8 mouse cellular contexts compared by ENCODE assay signal in genomic region chr1:133134881-133135280, GRCm38 (mm10). TPM values are rescaled to one million over a fixed set of nuclear protein-coding genes. Genes with fewer than 3 reads are reported as not detected.
DNase-seq lines count a peak whose midpoint lies in the region; ATAC-seq lines count a peak whose summit lies in the region.

No protein-coding gene starts in this region.

- H3K9ac ChIP-seq in hindbrain, embryonic 15.5 days: peak overlapping the region; percentile 23; the same call in 1 of the 2 replicates
- H3K9ac ChIP-seq in liver, embryonic 15.5 days: peak overlapping the region; percentile 93

- no peak overlapping the region for H3K27ac ChIP-seq in hindbrain, embryonic 15.5 days (replicated peaks)
- H3K27ac ChIP-seq in liver, embryonic 15.5 days (replicated peaks): peak overlapping the region; percentile 30; the same call in 1 of the 2 replicates

- H3K4me1 ChIP-seq in hindbrain, embryonic 15.5 days (replicated peaks): peaks cover 48% of the 10 kb centered on the region
- H3K4me1 ChIP-seq in liver, embryonic 15.5 days (replicated peaks): peaks cover 46% of the 10 kb centered on the region

- peak overlapping the region; percentile 79 for H3K4me2 ChIP-seq in hindbrain, embryonic 15.5 days
- peak overlapping the region; percentile 80 for H3K4me2 ChIP-seq in liver, embryonic 15.5 days

- WGBS in hindbrain, embryonic 15.5 days: 38% methylated on average over 4 of the region's 4 CpGs
- WGBS in liver, embryonic 15.5 days (ENCODE audit: insufficient replicate concordance): 4% methylated on average over 4 of the region's 4 CpGs

- H3K36me3 ChIP-seq in hindbrain, embryonic 15.5 days: peaks cover 27% of the 10 kb centered on the region
- H3K36me3 ChIP-seq in liver, embryonic 15.5 days (replicated peaks): peaks cover 73% of the 10 kb centered on the region

- no peak for ATAC-seq in hindbrain, embryonic 15.5 days (ENCODE audit: low FRiP score, low read depth)
- no peak for ATAC-seq in liver, embryonic 15.5 days (ENCODE audit: insufficient read depth)
- no peak for ATAC-seq in megakaryocyte progenitor cell, adult 5-6 weeks (replicated peaks; ENCODE audit: poor library complexity)

- no peaks in the 10 kb centered on the region for H3K27me3 ChIP-seq in hindbrain, embryonic 15.5 days
- H3K27me3 ChIP-seq in liver, embryonic 15.5 days: no peaks in the 10 kb centered on the region

- DNase-seq in lung, adult 18-20 months: peak; percentile 26 to 29
- no peak for DNase-seq in lung, postnatal 14 days
- peak; percentile 40 for DNase-seq in c-Kit-negative CD71-positive TER-119-positive erythroid progenitor cells, embryonic 14.5 days (ENCODE audit: low read depth, low spot score)
- no peak for DNase-seq in thymus, adult 18-20 months
- no peak for DNase-seq in urinary bladder, adult 2 months (ENCODE audit: low spot score)

- H3K4me3 ChIP-seq in hindbrain, embryonic 15.5 days: peak overlapping the region; percentile 82
- peak overlapping the region; percentile 95 for H3K4me3 ChIP-seq in liver, embryonic 15.5 days (replicated peaks)

- H3K9me3 ChIP-seq in hindbrain, embryonic 15.5 days: no peaks in the 10 kb centered on the region
- no peaks in the 10 kb centered on the region for H3K9me3 ChIP-seq in liver, embryonic 15.5 days (replicated peaks)

RNA-seq across cellular contexts. Expression of gene Ppp1r15b, which starts 3.9 kb away (rescaled TPM):
- 26.7 and 28.0 TPM in 2 replicates for polyA plus RNA-seq in hindbrain, embryonic 15.5 days (2015; fragmentation: Nextera tagmentation; extraction: Ambion mirVana)
- polyA plus RNA-seq in liver, embryonic 15.5 days (2015; fragmentation: Nextera tagmentation; extraction: Ambion mirVana): 39.1 and 45.5 TPM in 2 replicates
- total RNA-seq in megakaryocyte progenitor cell, adult 5-6 weeks (2015): 54.1 and 60.2 TPM in 2 replicates
- total RNA-seq in megakaryocyte progenitor cell, adult 5-6 weeks (2017): 86.1 and 90.7 TPM in 2 replicates
- polyA plus RNA-seq in urinary bladder, adult 2 months (2012; rRNA removed): 30.5 and 30.9 TPM in 2 replicates

RNA-seq across cellular contexts. Expression of gene Plekha6, which starts 29.1 kb away (rescaled TPM):
- 17.2 and 19.9 TPM in 2 replicates for polyA plus RNA-seq in hindbrain, embryonic 15.5 days (2015; fragmentation: Nextera tagmentation; extraction: Ambion mirVana)
- polyA plus RNA-seq in liver, embryonic 15.5 days (2015; fragmentation: Nextera tagmentation; extraction: Ambion mirVana): 2.2 and 2.5 TPM in 2 replicates
- total RNA-seq in megakaryocyte progenitor cell, adult 5-6 weeks (2015): 0.42 and 1.8 TPM in 2 replicates
- total RNA-seq in megakaryocyte progenitor cell, adult 5-6 weeks (2017): 1.1 and 2.2 TPM in 2 replicates
- polyA plus RNA-seq in urinary bladder, adult 2 months (2012; rRNA removed): 81.1 and 94.9 TPM in 2 replicates

Comparison
In these comparisons a context has a peak if more than half of its experiments do, and no peak if none do; other contexts are left out.
1. DNase-seq: peak in lung, adult 18-20 months (2 of 2) and c-Kit-negative CD71-positive TER-119-positive erythroid progenitor cells, embryonic 14.5 days (single experiment); none in lung, postnatal 14 days (single experiment), thymus, adult 18-20 months (0 of 2) and urinary bladder, adult 2 months (single experiment).